Comparison of ENCODE assay signal across 8 mouse cellular contexts in the genomic region with DNA sequence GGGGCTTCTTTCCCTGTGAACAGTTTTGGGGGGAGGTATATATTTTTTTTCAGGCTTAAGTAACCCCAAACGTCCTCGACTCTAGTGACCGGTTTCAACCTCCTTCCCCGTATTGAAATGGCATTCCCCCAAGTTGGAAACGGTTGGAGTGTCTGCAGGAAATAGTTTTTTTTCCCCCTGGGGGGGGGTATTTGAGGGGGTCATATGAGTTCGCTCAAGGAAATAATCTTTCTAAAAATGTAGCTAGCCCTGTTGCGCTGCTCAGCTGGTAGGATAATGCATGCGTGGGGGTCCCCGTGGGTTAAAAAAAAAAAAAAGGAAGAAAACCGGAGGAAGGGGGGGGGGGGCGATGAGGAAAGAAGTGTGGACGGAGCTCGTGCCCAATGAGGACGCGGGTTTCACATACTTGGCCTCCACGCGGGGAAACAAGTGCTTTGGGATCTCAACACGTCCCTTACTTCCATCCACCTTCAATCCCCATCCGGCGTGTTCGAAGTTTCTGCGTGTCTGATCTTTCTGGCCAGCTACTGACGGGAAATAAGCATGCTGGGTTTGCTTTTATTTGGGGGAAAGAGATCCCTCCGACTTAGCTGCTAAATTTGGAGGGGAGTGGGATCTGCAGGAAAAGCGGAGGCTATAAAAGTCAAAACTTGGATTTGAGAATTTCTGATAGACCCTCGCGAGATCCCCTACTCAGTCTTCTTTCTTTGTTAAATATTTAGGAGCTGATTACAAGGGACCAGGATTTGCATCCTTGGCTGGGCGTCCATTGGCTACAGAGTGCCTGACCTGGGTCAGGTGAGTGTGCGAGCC. TPM values are rescaled to one million over a fixed set of nuclear protein-coding genes. Genes with fewer than 3 reads are reported as not detected.
DNase-seq lines count a peak whose midpoint lies in the region; ATAC-seq and TF ChIP-seq lines count a peak whose summit lies in the region.

No protein-coding gene starts in this region.

- 1% methylated on average over 29 of the region's 29 CpGs for WGBS in cerebellum, adult 2 months
- WGBS in heart, embryonic 11.5 days (ENCODE audit: insufficient replicate concordance), result under 1% methylated on average over 28 of the region's 29 CpGs
- WGBS in limb, embryonic 12.5 days, result under 1% methylated on average over 29 of the region's 29 CpGs
- WGBS in midbrain, embryonic 16.5 days, result under 1% methylated on average over 27 of the region's 29 CpGs

- no peaks in the 10 kb centered on the region for H3K36me3 ChIP-seq in heart, embryonic 11.5 days (ENCODE audit: control insufficient read depth, insufficient read depth, low read length)
- no peaks in the 10 kb centered on the region for H3K36me3 ChIP-seq in limb, embryonic 12.5 days
- H3K36me3 ChIP-seq in midbrain, embryonic 16.5 days (ENCODE audit: control insufficient read depth, insufficient read depth, low read length), result no peaks in the 10 kb centered on the region

- no peak for ATAC-seq in heart, embryonic 11.5 days (replicated peaks; ENCODE audit: insufficient number of reproducible peaks, low FRiP score, low TSS enrichment)
- peak; percentile 1; the same call in 1 of the 2 replicates for ATAC-seq in limb, embryonic 12.5 days (ENCODE audit: insufficient number of reproducible peaks, insufficient read depth, low FRiP score, low TSS enrichment, low read depth)
- ATAC-seq in midbrain, embryonic 16.5 days, result no peak; the same call in none of the 2 replicates
- no peak for ATAC-seq in inflammation-experienced regulatory T-cells, adult 6 months

- H3K4me3 ChIP-seq in layer of hippocampus, adult 2 months, result peak overlapping the region; percentile 90
- peak overlapping the region; percentile 95 for H3K4me3 ChIP-seq in cerebellum, adult 2 months (replicated peaks; ENCODE audit: insufficient read depth, low read depth, low read length)
- peak overlapping the region; percentile 76 for H3K4me3 ChIP-seq in heart, embryonic 11.5 days (ENCODE audit: low read depth, low read length)
- H3K4me3 ChIP-seq in limb, embryonic 12.5 days (replicated peaks), result peak overlapping the region; percentile 72
- peak overlapping the region; percentile 77 for H3K4me3 ChIP-seq in midbrain, embryonic 16.5 days (ENCODE audit: low read depth, low read length)

- peak overlapping the region; percentile 80 for H3K9ac ChIP-seq in heart, embryonic 11.5 days (ENCODE audit: low read depth, low read length)
- peak overlapping the region; percentile 62 for H3K9ac ChIP-seq in limb, embryonic 12.5 days (replicated peaks)
- peak overlapping the region; percentile 69 for H3K9ac ChIP-seq in midbrain, embryonic 16.5 days (ENCODE audit: low read depth, low read length)

- no peaks in the 10 kb centered on the region for H3K4me1 ChIP-seq in cerebellum, adult 2 months (ENCODE audit: control insufficient read depth, insufficient read depth, low read length)
- H3K4me1 ChIP-seq in heart, embryonic 11.5 days (ENCODE audit: control insufficient read depth, insufficient read depth, low read length), result peaks cover 21% of the 10 kb centered on the region
- peaks cover 20% of the 10 kb centered on the region for H3K4me1 ChIP-seq in limb, embryonic 12.5 days (replicated peaks)
- H3K4me1 ChIP-seq in midbrain, embryonic 16.5 days (ENCODE audit: control insufficient read depth, insufficient read depth, low read length), result peaks cover 10% of the 10 kb centered on the region; the same call in 1 of the 2 replicates

- peak overlapping the region; percentile 79 for H3K4me2 ChIP-seq in heart, embryonic 11.5 days
- H3K4me2 ChIP-seq in limb, embryonic 12.5 days, result peak overlapping the region; percentile 78
- H3K4me2 ChIP-seq in midbrain, embryonic 16.5 days (ENCODE audit: low read length), result peak overlapping the region; percentile 98

- peak overlapping the region; percentile 71 for H3K27ac ChIP-seq in layer of hippocampus, adult 2 months
- no peak overlapping the region for H3K27ac ChIP-seq in cerebellum, adult 2 months (ENCODE audit: insufficient read depth, low read length)
- H3K27ac ChIP-seq in heart, embryonic 11.5 days (ENCODE audit: low read depth, low read length), result peak overlapping the region; percentile 42; the same call in 1 of the 2 replicates
- H3K27ac ChIP-seq in limb, embryonic 12.5 days, result peak overlapping the region; percentile 57
- H3K27ac ChIP-seq in midbrain, embryonic 16.5 days (ENCODE audit: low read length), result no peak overlapping the region

- DNase-seq in layer of hippocampus, adult 2 months (ENCODE audit: low spot score in 2 of 2), result no peak
- DNase-seq in layer of hippocampus, adult 18-20 months (ENCODE audit: low spot score in 2 of 2), result no peak
- DNase-seq in cerebellum, adult 2 months, result peak; percentile 27 to 37
- DNase-seq in ovary, postnatal 36 days (ENCODE audit: low spot score), result no peak

- no peak for TF ChIP-seq POLR2A in cerebellum, adult 2 months (IDR thresholded peaks at IDR 0.05; ENCODE audit: borderline replicate concordance, insufficient read depth, low read length)

- TF ChIP-seq CTCF in layer of hippocampus, adult 2 months (conservative IDR thresholded peaks at IDR 0.05), result no peak
- TF ChIP-seq CTCF in cerebellum, adult 2 months (IDR thresholded peaks at IDR 0.05; ENCODE audit: borderline replicate concordance, insufficient read depth, low read depth, low read length), result no peak

- H3K27me3 ChIP-seq in cerebellum, adult 2 months (ENCODE audit: control insufficient read depth, insufficient read depth, low read length), result no peaks in the 10 kb centered on the region
- H3K27me3 ChIP-seq in heart, embryonic 11.5 days (ENCODE audit: control insufficient read depth, insufficient read depth, low read length), result no peaks in the 10 kb centered on the region
- H3K27me3 ChIP-seq in limb, embryonic 12.5 days, result no peaks in the 10 kb centered on the region
- H3K27me3 ChIP-seq in midbrain, embryonic 16.5 days (ENCODE audit: control insufficient read depth, insufficient read depth, low read depth, low read length), result no peaks in the 10 kb centered on the region

- H3K9me3 ChIP-seq in heart, embryonic 11.5 days (replicated peaks; ENCODE audit: control insufficient read depth, low read length), result no peaks in the 10 kb centered on the region
- H3K9me3 ChIP-seq in limb, embryonic 12.5 days, result no peaks in the 10 kb centered on the region
- H3K9me3 ChIP-seq in midbrain, embryonic 16.5 days (replicated peaks; ENCODE audit: control insufficient read depth, low read length, poor library complexity, severe bottlenecking), result no peaks in the 10 kb centered on the region

RNA-seq across cellular contexts. Expression of a gene that starts 0.8 kb away (rescaled TPM):
- total RNA-seq in layer of hippocampus, adult 2 months (2021), result 100 to 1,000 TPM; 317 to 337 TPM
- 100 to 1,000 TPM; 338 to 347 TPM for total RNA-seq in layer of hippocampus, adult 18-20 months (2021)
- polyA plus RNA-seq in cerebellum, adult 2 months (2012; rRNA removed), result 529 and 611 TPM in 2 replicates
- polyA plus RNA-seq in heart, embryonic 11.5 days (2014; fragmentation: Nextera tagmentation; extraction: Ambion mirVana), result 14.3 and 16.7 TPM in 2 replicates
- 10.4 and 11.1 TPM in 2 replicates for polyA plus RNA-seq in limb, embryonic 12.5 days (2016; fragmentation: Nextera tagmentation; extraction: Ambion mirVana)
- polyA plus RNA-seq in midbrain, embryonic 16.5 days (2015; fragmentation: Nextera tagmentation; extraction: Ambion mirVana), result 4.2 and 4.5 TPM in 2 replicates
- 10 to 100 TPM; 15.3 to 18.8 (median 17.0) TPM for polyA plus RNA-seq in inflammation-experienced regulatory T-cells, adult 6 months (2017; shearing (Covaris generic))

RNA-seq across cellular contexts. Expression of a gene that starts 28.3 kb away (rescaled TPM):
- 10 to 100 TPM; 20.6 to 21.9 TPM for total RNA-seq in layer of hippocampus, adult 2 months (2021)
- 10 to 100 TPM; 22.3 to 24.2 TPM for total RNA-seq in layer of hippocampus, adult 18-20 months (2021)
- 20.2 and 23.0 TPM in 2 replicates for polyA plus RNA-seq in cerebellum, adult 2 months (2012; rRNA removed)
- 18.1 and 21.2 TPM in 2 replicates for polyA plus RNA-seq in heart, embryonic 11.5 days (2014; fragmentation: Nextera tagmentation; extraction: Ambion mirVana)
- polyA plus RNA-seq in limb, embryonic 12.5 days (2016; fragmentation: Nextera tagmentation; extraction: Ambion mirVana), result 18.4 and 18.9 TPM in 2 replicates
- polyA plus RNA-seq in midbrain, embryonic 16.5 days (2015; fragmentation: Nextera tagmentation; extraction: Ambion mirVana), result 10.7 and 11.2 TPM in 2 replicates
- polyA plus RNA-seq in inflammation-experienced regulatory T-cells, adult 6 months (2017; shearing (Covaris generic)), result 1 to 10 TPM; 5.5 to 8.2 (median 5.8) TPM

Comparison
In these comparisons a context has a peak if more than half of its experiments do, and no peak if none do; other contexts are left out.
1. DNase-seq: peak in cerebellum, adult 2 months (2 of 2); none in layer of hippocampus, adult 2 months (0 of 2), layer of hippocampus, adult 18-20 months (0 of 2) and ovary, postnatal 36 days (single experiment).
2. H3K27ac ChIP-seq: peak in layer of hippocampus, adult 2 months (single experiment), heart, embryonic 11.5 days (single experiment) and limb, embryonic 12.5 days (single experiment); none in cerebellum, adult 2 months (single experiment) and midbrain, embryonic 16.5 days (single experiment).
3. RNA of a gene that starts 0.8 kb away (polyA plus RNA-seq): 529 to 611 TPM in cerebellum, adult 2 months; 15.3 to 18.8 TPM in inflammation-experienced regulatory T-cells, adult 6 months, 14.3 to 16.7 TPM in heart, embryonic 11.5 days, 10.4 to 11.1 TPM in limb, embryonic 12.5 days and 4.2 to 4.5 TPM in midbrain, embryonic 16.5 days; every median in the first group is over 10 times any median in the second.
4. Peak in every context shown above with its lines, with median percentiles within 50 percentile points of each other: H3K4me3 ChIP-seq, H3K4me2 ChIP-seq and H3K9ac ChIP-seq.